Mouse (Mus musculus) T-helper 17 cell (primary cell): Measurements from ENCODE around the gene Nnmt.

Source experiments
- in situ Hi-C, 2 experiments: fragments of 300-600 bp; cut with MboI, MseI; formaldehyde crosslinking; loops; 1 replicate in 1 of 2; 2 replicates in 1 of 2; pipeline ENCODE4 v1.15.1; 2025; ENCODE audit warnings: high pct_unique_total_duplicates in 2 of 2

Nnmt gene

GRCm38 (mm10) chr9:48586332-48586731, 18.6 kb downstream of the Nnmt start:
- in situ Hi-C loops: loop anchor here in 1 of 2 experiments (25.0 kb wide), 1 partner anchor 324 kb away; no protein-coding TSS in a partner anchor

DNA sequence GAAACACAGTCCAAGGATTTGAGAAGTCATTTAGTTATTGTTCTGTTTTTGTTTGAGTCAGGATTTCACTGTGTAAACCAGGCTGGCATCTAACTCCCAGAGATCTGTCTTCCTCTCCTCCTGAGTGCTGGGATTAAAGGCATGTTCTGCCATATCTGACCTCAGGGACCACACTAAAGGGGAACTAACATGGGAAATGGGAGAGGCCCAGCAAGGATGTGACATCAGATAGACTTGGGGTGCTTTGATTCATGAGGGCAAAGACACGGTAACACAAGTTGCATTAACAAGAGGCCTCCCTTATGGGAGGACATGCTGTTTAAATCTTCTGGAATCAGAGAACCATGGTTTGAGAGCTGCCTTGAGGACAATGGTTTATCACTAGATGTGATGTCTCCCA, 24.1 kb downstream of the Nnmt start:
- in situ Hi-C loops: loop anchor here in 1 of 2 experiments (25.0 kb wide), 1 partner anchor 319 kb away; no protein-coding TSS in a partner anchor

- in situ Hi-C loops: no loop called here
These were observed 42.6 kb downstream of the Nnmt start for GRCm38 (mm10) chr9:48562388-48562787.

- in situ Hi-C loops: loop anchor here in 1 of 2 experiments (5.0 kb wide), 1 partner anchor 92 kb away; no protein-coding TSS in a partner anchor
These were observed 45.3 kb downstream of the Nnmt start for GRCm38 (mm10) chr9:48559482-48560139.

DNA sequence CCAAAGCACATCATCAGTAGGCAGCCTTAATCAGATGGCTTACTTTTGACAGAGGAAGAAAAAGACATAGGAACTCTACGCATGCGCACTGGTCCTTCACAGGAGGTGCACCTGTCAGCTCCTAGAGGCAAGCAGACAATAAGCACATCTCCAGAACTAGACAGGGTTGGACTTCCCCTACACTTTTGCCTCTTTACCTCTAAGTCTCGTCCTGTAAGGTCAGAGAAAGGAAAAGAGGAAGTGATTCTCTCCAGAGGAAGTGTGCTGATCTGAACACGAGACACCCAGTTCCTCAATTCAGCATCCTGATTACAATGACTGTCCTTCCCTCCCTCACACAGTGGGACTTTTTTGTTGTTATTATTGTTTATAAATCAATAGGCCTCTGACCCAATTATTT, 46.3 kb downstream of the Nnmt start:
- in situ Hi-C loops: loop anchor here in 1 of 2 experiments (5.0 kb wide), 1 partner anchor 91 kb away; no protein-coding TSS in a partner anchor

- in situ Hi-C loops: no loop called here
These were observed 55.9 kb downstream of the Nnmt start for GRCm38 (mm10) chr9:48549056-48549455.

- in situ Hi-C loops: no loop called here
These were observed 57.7 kb downstream of the Nnmt start for GRCm38 (mm10) chr9:48547233-48547632.
